Mouse (Mus musculus): ENCODE measurements around the gene Nop2.

DNA sequence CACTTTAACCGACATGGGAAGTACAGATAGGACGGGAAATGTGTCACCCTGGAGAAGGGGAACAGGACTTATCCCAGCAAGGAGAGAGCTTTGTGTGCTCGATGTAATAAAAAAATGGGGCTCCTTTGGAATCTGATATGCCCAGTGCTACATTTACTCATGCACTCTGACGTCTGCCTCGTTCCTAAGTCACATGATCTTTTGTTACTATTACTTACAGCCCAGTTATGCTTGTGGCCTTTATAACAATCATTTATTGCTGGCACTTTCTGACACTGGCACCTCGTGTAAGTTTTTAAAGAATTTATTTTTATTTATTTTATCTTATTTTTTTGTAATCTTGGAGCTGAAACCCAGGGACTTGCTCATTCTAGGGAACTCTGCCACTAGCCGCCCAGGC lies 61.7 kb downstream of the Nop2 start:
- no peak for TF ChIP-seq POLR2AphosphoS2 (IDR thresholded peaks at IDR 0.05; ENCODE audit: insufficient read length, low read depth)
- TF ChIP-seq POLR2A (IDR thresholded peaks at IDR 0.05; ENCODE audit: insufficient read length, low read depth): no peak
- TF ChIP-seq REST (IDR thresholded peaks at IDR 0.05; ENCODE audit: insufficient read depth, insufficient read length): no peak
- no peak for TF ChIP-seq MAX (IDR thresholded peaks at IDR 0.05; ENCODE audit: low read depth)
- TF ChIP-seq TCF12 (IDR thresholded peaks at IDR 0.05; ENCODE audit: insufficient read depth, poor library complexity, severe bottlenecking): no peak
- no peak for TF ChIP-seq E2F4 (IDR thresholded peaks at IDR 0.05; ENCODE audit: insufficient read depth)
- no peak for TF ChIP-seq SRF (IDR thresholded peaks at IDR 0.05; ENCODE audit: control insufficient read depth, insufficient read length, low read depth)
- TF ChIP-seq USF1 (IDR thresholded peaks at IDR 0.05; ENCODE audit: low read depth): peak; percentile 61
- TF ChIP-seq CEBPB (IDR thresholded peaks at IDR 0.05; ENCODE audit: insufficient read depth, poor library complexity, severe bottlenecking): no peak
- TF ChIP-seq MYOD1 (IDR thresholded peaks at IDR 0.05; ENCODE audit: control insufficient read depth in 1 of 3, insufficient read length in 2 of 3, low read depth in 2 of 3): no peak
- no peak for TF ChIP-seq TCF3 (IDR thresholded peaks at IDR 0.05; ENCODE audit: insufficient read length, low read depth)
- no peak for TF ChIP-seq MYOG (IDR thresholded peaks at IDR 0.05; ENCODE audit: control insufficient read depth in 1 of 3, insufficient read depth in 1 of 3, insufficient read length in 2 of 3, low read depth in 2 of 3)

All from myocyte (in vitro differentiated cells).